Mouse (Mus musculus) liver, embryonic 14.5 days (tissue): Measurements from ENCODE around the gene Zfp429.

Source experiments
- CTCF ChIP-seq: IDR thresholded peaks from 2 replicates; pipeline ENCODE4 v1.5.1; 2016; ENCODE audit warnings: antibody characterized with exemption, low read depth, control low read depth
- EP300 ChIP-seq: IDR thresholded peaks from 2 replicates; pipeline ENCODE4 v1.6.1; 2016; ENCODE audit warnings: antibody characterized with exemption, low read depth

GRCm38 (mm10) chr13:67351854-67352253 lies 47.8 kb downstream of the Zfp429 start:
- TF ChIP-seq CTCF (no peak), EP300 (no peak)
